Mouse (Mus musculus) MEL (cell line): Measurements from ENCODE around the gene Retreg1. TPM values are rescaled to one million over a fixed set of nuclear protein-coding genes. Genes with fewer than 3 reads are reported as not detected.

Source experiments
- DNase-seq: peaks from one replicate; pipeline ENCODE4 v3.0.0; 2011; ENCODE audit warnings: low read depth, low spot score
- H3K27ac ChIP-seq: 2 replicates; pipeline ENCODE4 v1.5.1; 2012; ENCODE audit warnings: low read depth, mild to moderate bottlenecking, control low read depth, low read length, moderate library complexity; ENCODE audit not compliant: control insufficient read depth
- H3K27me3 ChIP-seq, 2 experiments: fragments of 150-350 bp in 1 of 2; sonication (generic) in 1 of 2; 2 replicates each; pipeline ENCODE4 v1.6.1; 2012; ENCODE audit warnings: low read length in 2 of 2, mild to moderate bottlenecking in 2 of 2, improper control_type of control experiment in 1 of 2, moderate library complexity in 1 of 2; ENCODE audit not compliant: insufficient read depth in 2 of 2, control insufficient read depth in 1 of 2
- H3K36me3 ChIP-seq, 2 experiments: 2 replicates each; pipeline ENCODE4 v1.6.1; 2012 to 2014; ENCODE audit warnings: low read length in 2 of 2, improper control_type of control experiment in 1 of 2, inconsistent platforms in 1 of 2, mild to moderate bottlenecking in 1 of 2; ENCODE audit not compliant: insufficient read depth in 2 of 2, control insufficient read depth in 1 of 2
- H3K4me1 ChIP-seq, 2 experiments: fragments of 150-350 bp in 1 of 2; sonication (generic) in 1 of 2; 2 replicates each; pipeline ENCODE4 v1.6.1; 2012; ENCODE audit warnings: low read length in 2 of 2, improper control_type of control experiment in 1 of 2, mild to moderate bottlenecking in 1 of 2; ENCODE audit not compliant: insufficient read depth in 2 of 2, control insufficient read depth in 1 of 2
- H3K4me3 ChIP-seq, 2 experiments: fragments of 150-350 bp in 1 of 2; sonication (generic) in 1 of 2; 2 replicates each; pipeline ENCODE4 v1.5.1; 2012; ENCODE audit warnings: low read depth in 2 of 2, low read length in 2 of 2, mild to moderate bottlenecking in 2 of 2, moderate library complexity in 2 of 2, control low read depth in 1 of 2, improper control_type of control experiment in 1 of 2; ENCODE audit not compliant: control insufficient read depth in 1 of 2, insufficient read depth in 1 of 2
- H3K79me2 ChIP-seq: 2 replicates; pipeline ENCODE4 v1.6.1; 2012; ENCODE audit warnings: mild to moderate bottlenecking, low read length, moderate library complexity; ENCODE audit not compliant: control insufficient read depth, poor library complexity, insufficient read depth
- H3K9ac ChIP-seq: 2 replicates; pipeline ENCODE4 v1.6.1; 2012; ENCODE audit warnings: low read depth, mild to moderate bottlenecking, control low read depth, low read length, moderate library complexity; ENCODE audit not compliant: control insufficient read depth, poor library complexity, severe bottlenecking
- H3K9me3 ChIP-seq: fragments of 150-350 bp; sonication (generic); replicated peaks from 2 replicates; pipeline ENCODE4 v1.6.1; 2012; ENCODE audit warnings: mild to moderate bottlenecking, low read length, improper control_type of control experiment, moderate library complexity; ENCODE audit not compliant: insufficient read depth
- BHLHE40 ChIP-seq: IDR thresholded peaks from 2 replicates; pipeline ENCODE4 v1.6.1; 2012; ENCODE audit warnings: low read depth, mild to moderate bottlenecking, inconsistent platforms, low read length, improper control_type of control experiment, borderline replicate concordance
- CHD1 ChIP-seq: IDR thresholded peaks from 2 replicates; pipeline ENCODE4 v1.6.1; 2012; ENCODE audit warnings: low read depth, mild to moderate bottlenecking, inconsistent platforms, low read length, improper control_type of control experiment
- CHD2 ChIP-seq: IDR thresholded peaks from 2 replicates; pipeline ENCODE4 v1.6.1; 2011; ENCODE audit warnings: low read length, improper control_type of control experiment
- E2F4 ChIP-seq: IDR thresholded peaks from 2 replicates; pipeline ENCODE4 v1.6.1; 2011; ENCODE audit warnings: low read depth, low read length, improper control_type of control experiment, borderline replicate concordance
- ELF1 ChIP-seq: IDR thresholded peaks from 2 replicates; pipeline ENCODE4 v1.6.1; 2014; ENCODE audit warnings: low read depth, mild to moderate bottlenecking, inconsistent platforms, low read length, improper control_type of control experiment, moderate library complexity
- ETS1 ChIP-seq: IDR thresholded peaks from 2 replicates; pipeline ENCODE4 v1.6.1; 2012; ENCODE audit warnings: low read depth, mild to moderate bottlenecking, inconsistent platforms, low read length, improper control_type of control experiment, moderate library complexity
- GABPA ChIP-seq: IDR thresholded peaks from 2 replicates; pipeline ENCODE4 v1.6.1; 2012; ENCODE audit warnings: low read depth, mild to moderate bottlenecking, inconsistent platforms, low read length, improper control_type of control experiment, moderate library complexity
- GATA1 ChIP-seq: IDR thresholded peaks from 2 replicates; pipeline ENCODE4 v1.6.1; 2011; ENCODE audit warnings: low read depth, low read length, improper control_type of control experiment
- HCFC1 ChIP-seq: IDR thresholded peaks from 2 replicates; pipeline ENCODE4 v1.6.1; 2012; ENCODE audit warnings: low read depth, mild to moderate bottlenecking, inconsistent platforms, low read length, improper control_type of control experiment, moderate library complexity
- JUND ChIP-seq: IDR thresholded peaks from 2 replicates; pipeline ENCODE4 v1.6.1; 2011; ENCODE audit warnings: low read depth, mild to moderate bottlenecking, improper control_type of control experiment, low read length
- KAT2A ChIP-seq: conservative IDR thresholded peaks from 2 replicates; pipeline ENCODE4 v1.6.1; 2012; ENCODE audit warnings: low read depth, low read length, improper control_type of control experiment, inconsistent platforms
- MAX ChIP-seq: IDR thresholded peaks from 2 replicates; pipeline ENCODE4 v1.6.1; 2011; ENCODE audit warnings: low read length, improper control_type of control experiment
- MAZ ChIP-seq: IDR thresholded peaks from 2 replicates; pipeline ENCODE4 v1.6.1; 2012; ENCODE audit warnings: low read depth, mild to moderate bottlenecking, inconsistent platforms, low read length, improper control_type of control experiment
- MEF2A ChIP-seq: IDR thresholded peaks from 2 replicates; pipeline ENCODE4 v1.6.1; 2014; ENCODE audit warnings: low read depth, mild to moderate bottlenecking, inconsistent platforms, low read length, improper control_type of control experiment; ENCODE audit not compliant: poor library complexity, insufficient replicate concordance, severe bottlenecking; ENCODE audit errors: extremely low read depth
- MXI1 ChIP-seq: IDR thresholded peaks from 2 replicates; pipeline ENCODE4 v1.6.1; 2011; ENCODE audit warnings: mild to moderate bottlenecking, low read depth, low read length, improper control_type of control experiment
- MYB ChIP-seq: IDR thresholded peaks from 2 replicates; pipeline ENCODE4 v1.6.1; 2011; ENCODE audit warnings: mild to moderate bottlenecking, low read depth, low read length, improper control_type of control experiment
- MYC ChIP-seq: IDR thresholded peaks from 2 replicates; pipeline ENCODE4 v1.6.1; 2011; ENCODE audit warnings: low read depth, mild to moderate bottlenecking, low read length, improper control_type of control experiment, moderate library complexity
- NELFE ChIP-seq: IDR thresholded peaks from 2 replicates; pipeline ENCODE4 v1.6.1; 2011; ENCODE audit warnings: low read depth, low read length, improper control_type of control experiment
- NRF1 ChIP-seq: IDR thresholded peaks from 2 replicates; pipeline ENCODE4 v1.6.1; 2014; ENCODE audit warnings: low read depth, mild to moderate bottlenecking, inconsistent platforms, low read length, improper control_type of control experiment, moderate library complexity; ENCODE audit not compliant: poor library complexity, insufficient read depth, severe bottlenecking
- POLR2AphosphoS2 ChIP-seq: IDR thresholded peaks from 2 replicates; pipeline ENCODE4 v1.6.1; 2011; ENCODE audit warnings: low read length, improper control_type of control experiment
- POLR2AphosphoS5 ChIP-seq: IDR thresholded peaks from 2 replicates; pipeline ENCODE4 v1.6.1; 2012; ENCODE audit warnings: low read depth, borderline replicate concordance, mild to moderate bottlenecking, inconsistent platforms, low read length, moderate library complexity, mixed read lengths
- RAD21 ChIP-seq: IDR thresholded peaks from 2 replicates; pipeline ENCODE4 v1.6.1; 2011; ENCODE audit warnings: mild to moderate bottlenecking, low read depth, low read length, improper control_type of control experiment
- RCOR1 ChIP-seq: IDR thresholded peaks from 2 replicates; pipeline ENCODE4 v1.6.1; 2012; ENCODE audit warnings: low read depth, mild to moderate bottlenecking, inconsistent platforms, low read length, improper control_type of control experiment
- SIN3A ChIP-seq: IDR thresholded peaks from 2 replicates; pipeline ENCODE4 v1.6.1; 2012; ENCODE audit warnings: low read length, improper control_type of control experiment, inconsistent platforms
- SMC3 ChIP-seq: IDR thresholded peaks from 2 replicates; pipeline ENCODE4 v1.6.1; 2011; ENCODE audit warnings: low read depth, low read length, improper control_type of control experiment
- TAL1 ChIP-seq: IDR thresholded peaks from 2 replicates; pipeline ENCODE4 v1.6.1; 2012; ENCODE audit warnings: mild to moderate bottlenecking, inconsistent platforms, low read length, moderate library complexity, mixed read lengths
- TBP ChIP-seq: IDR thresholded peaks from 2 replicates; pipeline ENCODE4 v1.8.0; 2011; ENCODE audit warnings: low read depth, low read length, improper control_type of control experiment
- TCF12 ChIP-seq: IDR thresholded peaks from 2 replicates; pipeline ENCODE4 v1.6.1; 2014; ENCODE audit warnings: low read depth, mild to moderate bottlenecking, inconsistent platforms, low read length, improper control_type of control experiment, moderate library complexity
- UBTF ChIP-seq: IDR thresholded peaks from 2 replicates; pipeline ENCODE4 v1.6.1; 2012; ENCODE audit warnings: low read depth, mild to moderate bottlenecking, inconsistent platforms, low read length, improper control_type of control experiment, moderate library complexity, borderline replicate concordance; ENCODE audit not compliant: insufficient read depth
- USF1 ChIP-seq: IDR thresholded peaks from 2 replicates; pipeline ENCODE4 v1.6.1; 2014; ENCODE audit warnings: low read depth, mild to moderate bottlenecking, inconsistent platforms, low read length, improper control_type of control experiment, moderate library complexity
- USF2 ChIP-seq, 2 experiments: IDR thresholded peaks; 2 replicates each; pipeline ENCODE4 v1.6.1; 2011 to 2012; ENCODE audit warnings: improper control_type of control experiment in 2 of 2, low read length in 2 of 2, borderline replicate concordance in 1 of 2, inconsistent platforms in 1 of 2, low read depth in 1 of 2, mild to moderate bottlenecking in 1 of 2; ENCODE audit not compliant: insufficient read depth in 1 of 2
- ZC3H11A ChIP-seq: IDR thresholded peaks from 2 replicates; pipeline ENCODE4 v1.6.1; 2012; ENCODE audit warnings: low read depth, mild to moderate bottlenecking, inconsistent platforms, low read length, improper control_type of control experiment
- ZKSCAN1 ChIP-seq: IDR thresholded peaks from 2 replicates; pipeline ENCODE4 v1.6.1; 2012; ENCODE audit warnings: low read depth, mild to moderate bottlenecking, inconsistent platforms, low read length, improper control_type of control experiment, moderate library complexity
- ZMIZ1 ChIP-seq: IDR thresholded peaks from 2 replicates; pipeline ENCODE4 v1.6.1; 2012; ENCODE audit warnings: low read depth, mild to moderate bottlenecking, inconsistent platforms, low read length, improper control_type of control experiment, moderate library complexity
- ZNF384 ChIP-seq: IDR thresholded peaks from 2 replicates; pipeline ENCODE4 v1.6.1; 2012; ENCODE audit warnings: low read depth, mild to moderate bottlenecking, inconsistent platforms, low read length, improper control_type of control experiment
- polyA plus RNA-seq, 2 experiments: library from polyadenylated mRNA; stranded (reverse) in 1 of 2; unstranded in 1 of 2; fragments of >175 nt in 1 of 2; fragments of >200 nt in 1 of 2; gene quantifications; 2 replicates each; pipeline versions ENCODE4 v1.2.1 to v1.2.4; 2012; ENCODE audit warnings: low replicate concordance in 2 of 2, low read depth in 1 of 2; ENCODE audit not compliant: insufficient read length in 2 of 2, insufficient read depth in 1 of 2, missing spikeins in 1 of 2
- total RNA-seq: library from RNA; depleted of rRNA; stranded (reverse); fragments of 300-350 nt; gene quantifications from 2 replicates; pipeline ENCODE4 v1.2.3, GENCODE M21; 2012

The Retreg1 gene
- total and polyA plus RNA-seq, 3 experiments, result 3.1 to 7.6 TPM; not detected in 1

DNA sequence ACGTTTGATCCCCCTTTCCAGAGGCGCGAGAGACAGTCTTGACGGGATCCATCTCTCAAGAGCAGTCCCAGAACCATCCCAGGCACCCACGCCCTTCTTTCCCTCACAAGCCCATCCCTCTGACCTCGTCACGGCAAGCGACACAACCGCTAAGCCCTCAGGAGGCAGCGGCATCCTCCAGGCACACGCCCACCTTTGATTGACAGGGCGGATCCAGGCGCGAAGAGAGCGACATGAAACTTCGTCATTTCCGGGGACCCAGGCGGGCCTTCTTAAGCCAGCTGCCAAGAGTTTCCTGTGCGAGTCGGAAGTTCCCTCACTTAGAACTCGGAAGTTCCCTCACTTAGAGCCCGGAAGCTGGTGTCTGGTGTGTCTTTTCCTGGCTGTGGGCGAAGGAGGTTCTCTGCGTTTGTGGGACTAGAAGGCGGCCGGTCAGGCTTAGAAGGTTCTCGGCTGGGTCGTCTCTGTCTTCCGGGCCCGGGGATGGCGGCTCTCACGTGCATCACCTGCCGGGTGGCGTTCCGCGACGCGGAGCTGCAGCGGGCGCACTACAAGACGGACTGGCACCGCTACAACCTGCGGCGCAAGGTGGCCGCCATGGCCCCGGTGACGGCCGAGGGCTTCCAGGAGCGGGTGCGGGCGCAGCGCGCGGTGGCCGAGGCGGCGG lies 141.2 kb downstream of the Retreg1 start, which contains the start of gene Zfp622:
TSS of gene Zfp622 (plus strand) at position 300 of the 667 bp plus-strand sequence.
- peaks cover 22 to 29% of the 10 kb centered on the region in 2 experiments for H3K36me3 ChIP-seq
- H3K4me3 ChIP-seq, result peak within 1 kb of the TSS; percentile 84 to 90
- peak within 1 kb of the TSS; percentile 93 for H3K9ac ChIP-seq
- peaks cover 39% of the 10 kb centered on the region for H3K79me2 ChIP-seq
- peaks cover 0 to 14% of the 10 kb centered on the region in 2 experiments; a peak in 2 of 4 replicates for H3K4me1 ChIP-seq
- peak; percentile 100 for DNase-seq
- H3K27me3 ChIP-seq, result no peaks in the 10 kb centered on the region
- H3K9me3 ChIP-seq, result no peaks in the 10 kb centered on the region
- H3K27ac ChIP-seq, result peak within 1 kb of the TSS; percentile 81
- TF ChIP-seq ZMIZ1 (peak; percentile 89), TBP (peak; percentile 97), MYB (no peak), ELF1 (peak; percentile 97), KAT2A (peak; percentile 72), HCFC1 (peak; percentile 95), MEF2A (0 out of 2 replicates have a peak, but pooled peaks have one; percentile 53), NRF1 (no peak), CHD1 (no peak), ZC3H11A (peak; percentile 3; the same call in 1 of the 2 replicates), USF1 (0 out of 2 replicates have a peak, but pooled peaks have one; percentile 30), ZKSCAN1 (no peak), POLR2AphosphoS2 (peak; percentile 92), SMC3 (no peak), POLR2AphosphoS5 (peak; percentile 42; the same call in 1 of the 2 replicates), JUND (no peak), E2F4 (peak; percentile 78; the same call in 1 of the 2 replicates), RCOR1 (peak; percentile 68), GABPA (no peak), RAD21 (no peak), BHLHE40 (no peak), SIN3A (peak; percentile 92), MAX (no peak), MAZ (no peak; the same call in 1 of the 2 replicates), ZNF384 (no peak; the same call in 1 of the 2 replicates), USF2 (IDR thresholded peaks at IDR 0.05; ENCODE audit: borderline replicate concordance in 1 of 2, insufficient read depth in 1 of 2, low read depth in 1 of 2, low read length in 2 of 2) (no peak), MYC (no peak), UBTF (no peak), GATA1 (no peak), CHD2 (no peak), TCF12 (0 out of 2 replicates have a peak, but pooled peaks have one; percentile 33), TAL1 (no peak), MXI1 (peak; percentile 81), ETS1 (peak; percentile 91), NELFE (peak; percentile 96)
